Mouse (Mus musculus) kidney, adult 2 months (tissue): ENCODE results near the gene Rora. TPM values are rescaled to one million over a fixed set of nuclear protein-coding genes. Genes with fewer than 3 reads are reported as not detected.

Experiments
- DNase-seq: peaks from one replicate; pipeline ENCODE4 v3.0.0; 2021
- H3K27ac ChIP-seq: fragments of 200-500 bp; 2 replicates; pipeline ENCODE4 v1.5.1; 2012; ENCODE audit warnings: low read depth, low read length, control low read depth, inconsistent platforms; ENCODE audit not compliant: insufficient read depth
- H3K27me3 ChIP-seq: fragments of 200-500 bp; replicated peaks from 2 replicates; pipeline ENCODE4 v1.6.1; 2012; ENCODE audit warnings: mild to moderate bottlenecking, moderate library complexity, low read length, inconsistent platforms; ENCODE audit not compliant: control insufficient read depth, insufficient read depth
- H3K36me3 ChIP-seq: fragments of 200-500 bp; 2 replicates; pipeline ENCODE4 v1.6.1; 2012; ENCODE audit warnings: mild to moderate bottlenecking, moderate library complexity, low read length, inconsistent platforms; ENCODE audit not compliant: control insufficient read depth, insufficient read depth
- H3K4me1 ChIP-seq: fragments of 200-500 bp; 2 replicates; pipeline ENCODE4 v1.6.1; 2011; ENCODE audit warnings: low read length; ENCODE audit not compliant: control insufficient read depth, insufficient read depth
- H3K4me3 ChIP-seq: fragments of 200-500 bp; 2 replicates; pipeline ENCODE4 v1.5.1; 2011; ENCODE audit warnings: mild to moderate bottlenecking, low read depth, low read length, control low read depth; ENCODE audit not compliant: insufficient read depth
- CTCF ChIP-seq: fragments of 200-500 bp; conservative IDR thresholded peaks from 2 replicates; pipeline ENCODE4 v1.5.1; 2011; ENCODE audit warnings: low read depth, mild to moderate bottlenecking, control low read depth, low read length, moderate library complexity, mixed read lengths; ENCODE audit not compliant: insufficient read depth, insufficient read length
- POLR2A ChIP-seq: fragments of 200-500 bp; IDR thresholded peaks from one replicate; pipeline ENCODE4 v1.6.1; 2011; ENCODE audit warnings: low read depth, low read length, control low read depth
- WGBS: fragments of 180-500 bp; shearing (Covaris S2); methylation state at CpG from one replicate; pipeline ENCODE4 v1.1.7; 2018; 5-methylcytosine and 5-hydroxymethylcytosine counted together
- polyA plus RNA-seq: library from polyadenylated mRNA; depleted of rRNA; stranded (reverse); fragments of >200 nt; gene quantifications from 2 replicates; pipeline ENCODE4 v1.2.3, GENCODE M21; 2012

Gene Rora
- polyA plus RNA-seq, 1 experiment: 15.5 TPM

DNA sequence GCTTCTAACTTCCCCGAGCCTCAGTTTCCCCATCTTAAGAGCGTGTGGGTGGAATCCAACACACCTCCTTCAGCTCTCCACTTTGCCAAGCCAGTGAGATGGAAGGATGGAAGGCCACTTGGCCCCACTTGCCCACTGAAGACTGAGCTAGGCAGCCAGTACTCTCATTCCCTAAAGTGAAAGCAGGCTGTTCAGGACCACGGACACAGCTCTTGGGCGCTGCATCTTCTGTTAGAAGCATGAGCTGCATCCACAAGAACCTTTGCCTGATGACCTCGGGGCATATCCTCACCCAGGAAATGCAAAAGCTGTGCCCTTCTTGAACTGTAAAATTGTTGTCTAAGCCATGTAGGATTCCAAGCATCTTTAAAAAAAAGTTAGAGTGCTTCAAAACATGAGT, 54.0 kb downstream of the Rora start:
- no peaks in the 10 kb centered on the region for H3K4me1 ChIP-seq
- no peak overlapping the region for H3K27ac ChIP-seq
- no peaks in the 10 kb centered on the region for H3K27me3 ChIP-seq
- TF ChIP-seq CTCF: no peak
- TF ChIP-seq POLR2A: no peak
- DNase-seq: no peak
- H3K36me3 ChIP-seq: no peaks in the 10 kb centered on the region
- WGBS: 69% methylated on average over 5 of the region's 5 CpGs
- no peak overlapping the region for H3K4me3 ChIP-seq

DNA sequence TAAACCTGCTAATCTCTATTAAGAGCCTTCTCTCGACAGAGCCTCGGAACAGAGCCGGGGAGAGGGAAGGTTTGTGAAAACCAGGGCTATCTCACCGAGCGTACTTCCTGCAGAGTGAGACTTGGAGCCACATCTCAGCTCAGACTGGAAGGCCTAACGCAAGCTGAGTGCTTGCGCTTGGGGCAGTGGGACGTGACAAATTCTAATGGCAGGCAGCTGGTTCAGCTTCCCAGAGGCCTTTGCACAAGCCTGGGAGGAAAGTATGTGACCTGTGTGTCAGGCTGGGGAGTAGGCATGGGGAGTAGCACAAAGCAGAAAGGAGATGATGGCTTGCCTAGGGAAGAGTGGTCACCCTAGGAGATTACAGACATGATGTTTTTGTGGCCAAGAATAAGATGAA, 55.6 kb downstream of the Rora start:
- no peak for DNase-seq
- Histone ChIP-seq H3K27ac (no peak overlapping the region), H3K36me3 (no peaks in the 10 kb centered on the region), H3K4me3 (no peak overlapping the region), H3K4me1 (no peaks in the 10 kb centered on the region), H3K27me3 (no peaks in the 10 kb centered on the region)
- TF ChIP-seq CTCF (no peak), POLR2A (no peak)
- WGBS: 53% methylated on average over 8 of the region's 8 CpGs

DNA sequence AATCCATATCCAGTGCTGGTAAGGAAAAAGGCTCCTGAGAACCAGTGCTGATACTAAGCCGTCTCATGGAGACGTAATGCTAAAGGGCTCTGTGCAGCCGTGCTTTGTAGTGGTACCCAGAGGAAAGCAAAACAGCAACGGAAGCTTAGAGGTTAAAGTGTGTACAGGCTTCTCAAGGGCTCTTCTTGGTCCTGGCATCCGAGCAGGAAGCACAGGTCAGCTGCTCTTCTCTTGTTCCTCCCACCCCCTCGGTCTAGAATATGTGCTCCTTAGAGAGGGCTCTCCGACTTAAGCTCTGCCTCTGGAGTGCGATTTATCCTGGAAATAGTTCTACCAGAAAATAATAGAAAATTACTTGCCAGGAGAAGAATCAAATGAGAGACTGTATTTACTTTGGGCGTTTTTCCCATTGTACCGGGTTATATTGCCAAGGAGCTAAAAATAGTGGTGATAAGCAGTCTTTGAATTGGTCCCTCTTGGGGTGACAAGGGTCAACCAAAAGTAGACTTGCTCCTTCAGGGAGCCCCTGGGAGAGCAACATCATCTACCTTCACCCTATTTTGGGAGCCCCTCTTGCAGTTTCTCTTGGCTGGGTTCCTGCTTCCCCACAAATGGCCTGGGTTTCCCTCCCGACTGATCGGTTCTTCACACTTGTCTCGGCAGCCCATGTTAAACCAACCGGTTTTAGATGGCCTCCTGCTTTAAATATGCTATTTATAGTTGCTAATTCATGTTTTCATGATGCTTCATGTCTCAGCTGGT, 57.5 kb downstream of the Rora start:
- TF ChIP-seq CTCF: no peak
- TF ChIP-seq POLR2A: no peak
- Histone ChIP-seq H3K4me1 (no peaks in the 10 kb centered on the region), H3K4me3 (no peak overlapping the region), H3K36me3 (no peaks in the 10 kb centered on the region), H3K27me3 (no peaks in the 10 kb centered on the region), H3K27ac (no peak overlapping the region)
- no peak for DNase-seq
- 69% methylated on average over 14 of the region's 14 CpGs for WGBS

DNA sequence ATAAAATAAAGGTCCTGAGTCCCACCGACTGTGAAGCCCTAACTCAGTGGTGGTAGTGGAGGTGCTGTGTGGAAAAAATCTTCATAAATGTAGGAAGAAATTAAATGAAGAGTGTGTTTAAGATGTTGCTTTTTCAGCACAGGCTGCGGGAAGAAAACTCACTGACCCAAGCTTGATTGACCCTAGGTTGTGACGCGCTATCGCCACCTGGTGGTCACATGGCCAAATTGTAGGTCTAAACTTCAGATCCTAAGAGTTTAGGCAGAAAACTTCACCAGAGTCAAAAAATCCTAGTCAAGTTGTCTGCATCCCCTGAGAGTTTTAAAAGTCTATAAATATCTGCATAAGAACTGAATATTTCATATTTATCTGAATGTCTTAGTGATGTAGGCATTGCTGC, 63.4 kb downstream of the Rora start:
- WGBS: 31% methylated on average over 5 of the region's 5 CpGs
- Histone ChIP-seq H3K27ac (no peak overlapping the region), H3K36me3 (no peaks in the 10 kb centered on the region), H3K4me1 (no peaks in the 10 kb centered on the region), H3K27me3 (no peaks in the 10 kb centered on the region), H3K4me3 (no peak overlapping the region)
- DNase-seq: peak; percentile 41
- no peak for TF ChIP-seq POLR2A
- TF ChIP-seq CTCF: peak; percentile 74

DNA sequence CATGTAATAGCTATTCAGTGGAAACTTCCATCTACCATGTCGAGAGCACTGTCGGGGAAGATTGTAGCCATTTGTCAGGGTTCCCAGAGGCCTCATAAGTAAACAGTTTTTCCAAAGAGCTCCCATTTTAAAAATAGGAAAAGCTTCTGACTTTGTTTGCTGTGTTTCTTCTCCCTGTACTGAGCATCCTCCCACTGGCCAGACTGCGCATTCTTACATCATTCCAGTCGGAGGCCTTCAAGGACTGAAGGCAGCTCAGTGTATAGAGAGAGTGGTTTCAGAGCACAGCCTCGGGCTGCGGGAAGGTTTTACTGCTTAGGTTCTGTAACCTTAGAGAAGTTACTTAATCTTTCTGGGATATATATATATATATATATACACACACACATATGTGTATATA, 64.8 kb downstream of the Rora start:
- Histone ChIP-seq H3K36me3 (no peaks in the 10 kb centered on the region), H3K27ac (no peak overlapping the region), H3K27me3 (no peaks in the 10 kb centered on the region), H3K4me3 (no peak overlapping the region), H3K4me1 (no peaks in the 10 kb centered on the region)
- 92% methylated on average over 6 of the region's 6 CpGs for WGBS
- DNase-seq: no peak
- TF ChIP-seq CTCF (no peak), POLR2A (no peak)

DNA sequence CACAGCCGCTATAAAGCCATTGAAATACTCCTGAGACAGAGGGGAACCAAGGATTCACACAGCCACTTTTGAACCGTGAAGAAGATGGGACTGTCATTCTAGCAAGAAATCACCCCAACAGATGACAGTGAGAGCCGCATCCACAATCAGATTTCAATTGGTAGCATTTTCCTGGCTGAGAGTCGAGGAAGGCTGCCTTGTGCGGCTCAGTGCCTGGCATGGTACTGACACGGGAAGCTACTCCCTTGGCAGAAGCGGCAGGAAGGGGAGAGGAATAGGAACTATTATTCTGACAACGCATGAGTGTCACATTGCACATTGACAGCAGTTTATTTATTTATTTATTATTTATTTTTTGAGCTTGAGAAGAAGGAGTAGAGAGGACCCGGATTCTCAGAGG, 65.7 kb downstream of the Rora start:
- DNase-seq: no peak
- TF ChIP-seq POLR2A (no peak), CTCF (no peak)
- Histone ChIP-seq H3K4me3 (no peak overlapping the region), H3K36me3 (no peaks in the 10 kb centered on the region), H3K27ac (no peak overlapping the region), H3K4me1 (no peaks in the 10 kb centered on the region), H3K27me3 (no peaks in the 10 kb centered on the region)
- 73% methylated on average over 9 of the region's 9 CpGs for WGBS

DNA sequence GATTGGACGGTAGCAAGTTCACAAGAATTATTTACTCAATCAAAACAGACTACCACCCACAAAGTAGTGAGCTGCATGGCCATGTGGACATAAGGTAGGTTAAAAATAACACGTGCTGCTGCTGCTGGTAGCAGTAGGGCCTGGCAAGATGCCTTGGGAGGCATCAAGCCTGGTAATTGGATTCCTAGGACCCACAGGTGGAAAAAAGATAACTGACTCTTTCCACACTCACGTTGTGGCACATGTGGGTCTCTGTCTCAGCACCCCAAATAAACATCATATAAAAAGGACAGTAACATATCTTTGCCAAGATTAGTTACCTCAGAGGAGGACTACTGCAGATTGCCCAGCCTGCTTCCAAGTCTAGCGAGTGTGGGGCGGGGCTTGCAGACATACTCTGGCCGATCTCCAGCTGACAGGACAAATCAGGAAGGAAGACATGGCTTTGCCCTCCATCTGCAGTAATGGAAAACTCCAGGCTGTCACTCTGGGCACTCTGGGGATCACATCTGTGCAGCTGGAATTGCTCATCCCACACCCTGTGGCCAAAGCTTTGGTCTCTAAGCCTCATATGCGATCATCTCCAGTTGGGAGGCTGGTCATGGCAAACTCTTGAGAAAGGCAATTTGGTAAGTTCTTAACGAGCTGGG, 71.2 kb downstream of the Rora start:
- Histone ChIP-seq H3K27me3 (no peaks in the 10 kb centered on the region), H3K4me3 (no peak overlapping the region), H3K27ac (no peak overlapping the region), H3K4me1 (no peaks in the 10 kb centered on the region), H3K36me3 (no peaks in the 10 kb centered on the region)
- 65% methylated on average over 8 of the region's 8 CpGs for WGBS
- peak; percentile 35 for DNase-seq
- TF ChIP-seq CTCF (no peak), POLR2A (no peak)
